Mouse (Mus musculus) heart, postnatal 10 days (tissue): ENCODE data around the gene Tsks. TPM values are rescaled to one million over a fixed set of nuclear protein-coding genes. Genes with fewer than 3 reads are reported as not detected.
A peak's percentile ranks its signal among the peaks of the same experiment; 100 is the strongest.

ENCODE experiments used
- DNase-seq, 2 experiments: peaks; one replicate each; pipeline ENCODE4 v3.0.0; 2021
- intact Hi-C: fragments of 180-260 bp; cut with DNase I; formaldehyde crosslinking; loops from one replicate; pipeline ENCODE4 v1.15.1; 2025
- total RNA-seq, 2 experiments: library from RNA; stranded (reverse); gene quantifications; 2 replicates each; pipeline ENCODE4 v1.2.3; 2021

Gene Tsks
- not detected for total RNA-seq

- DNase-seq = no peak
- intact Hi-C loops = no loop called here
Measured at GRCm38 (mm10) chr7:44942904-44943303, at the start of gene Tsks. TSS of gene Tsks (plus strand) at chr7:44943204.

- intact Hi-C loops = no loop called here
- no peak for DNase-seq
Measured at GRCm38 (mm10) chr7:44894175-44894574, 48.8 kb upstream of the Tsks start.

GRCm38 (mm10) chr7:44895206-44895592 lies 47.8 kb upstream of the Tsks start:
- intact Hi-C loops = loop anchor here (5.0 kb wide), 1 partner anchor 57 kb away; no protein-coding TSS in a partner anchor
- no peak for DNase-seq

GRCm38 (mm10) chr7:44895593-44896434 lies 47.2 kb upstream of the Tsks start, which contains the start of gene Fuz:
TSS of gene Fuz (plus strand) at chr7:44896079.
- intact Hi-C loops = loop anchor here (2.0 to 5.0 kb wide), 2 partner anchors 31 to 56 kb away; no protein-coding TSS in a partner anchor
- peak; percentile 94 to 96 for DNase-seq

- DNase-seq = peak; percentile 48 to 57
- intact Hi-C loops = loop anchor here (2.0 to 5.0 kb wide), 2 partner anchors 30 to 56 kb away; no protein-coding TSS in a partner anchor
Measured at GRCm38 (mm10) chr7:44896499-44896898, 46.5 kb upstream of the Tsks start.

- peak; percentile 30 to 51 for DNase-seq
Measured at GRCm38 (mm10) chr7:44898607-44899006, 44.4 kb upstream of the Tsks start.

GRCm38 (mm10) chr7:44900632-44901031 lies 42.4 kb upstream of the Tsks start:
- no peak for DNase-seq
- intact Hi-C loops = no loop called here

More at GRCm38 (mm10) chr7:44898607-44899006, 44.4 kb upstream of the Tsks start:
- intact Hi-C loops = loop anchor here (5.0 kb wide), 1 partner anchor 54 kb away; no protein-coding TSS in a partner anchor

GRCm38 (mm10) chr7:44901230-44901722 lies 41.7 kb upstream of the Tsks start:
- DNase-seq = no peak
- intact Hi-C loops = no loop called here

- DNase-seq = no peak
- intact Hi-C loops = no loop called here
Measured at GRCm38 (mm10) chr7:44905430-44905829, 37.6 kb upstream of the Tsks start.

- no peak for DNase-seq
- intact Hi-C loops = no loop called here
Measured at GRCm38 (mm10) chr7:44908706-44909476, 34.1 kb upstream of the Tsks start.

GRCm38 (mm10) chr7:44914396-44914795 lies 28.6 kb upstream of the Tsks start:
- DNase-seq = no peak
- intact Hi-C loops = no loop called here

- DNase-seq = no peak
- intact Hi-C loops = no loop called here
Measured at GRCm38 (mm10) chr7:44915314-44915713, 27.7 kb upstream of the Tsks start.

GRCm38 (mm10) chr7:44916191-44916590 lies 26.8 kb upstream of the Tsks start:
- no peak for DNase-seq
- intact Hi-C loops = no loop called here

- no peak for DNase-seq
- intact Hi-C loops = no loop called here
Measured at GRCm38 (mm10) chr7:44916881-44917280, 26.1 kb upstream of the Tsks start.

GRCm38 (mm10) chr7:44918219-44918618 lies 24.8 kb upstream of the Tsks start:
- DNase-seq = no peak
- intact Hi-C loops = no loop called here

- DNase-seq = no peak
- intact Hi-C loops = no loop called here
Measured at GRCm38 (mm10) chr7:44919127-44919526, 23.9 kb upstream of the Tsks start.

- intact Hi-C loops = loop anchor here (5.0 kb wide), 1 partner anchor 35 kb away; no protein-coding TSS in a partner anchor
Measured at GRCm38 (mm10) chr7:44922530-44922929, 20.5 kb upstream of the Tsks start.

GRCm38 (mm10) chr7:44925468-44925867 lies 17.5 kb upstream of the Tsks start:
- intact Hi-C loops = no loop called here
- DNase-seq = peak; percentile 30 to 45

More at GRCm38 (mm10) chr7:44922530-44922929, 20.5 kb upstream of the Tsks start:
- DNase-seq = no peak

GRCm38 (mm10) chr7:44928570-44928969 lies 14.4 kb upstream of the Tsks start:
- no peak for DNase-seq
- intact Hi-C loops = no loop called here

- intact Hi-C loops = loop anchor here (2.0 kb wide), 1 partner anchor 29 kb away; no protein-coding TSS in a partner anchor
Measured at GRCm38 (mm10) chr7:44929204-44930151, 13.5 kb upstream of the Tsks start, which contains the start of gene Ap2a1. TSS of gene Ap2a1 (minus strand) at chr7:44929496.

More at GRCm38 (mm10) chr7:44929204-44930151, 13.5 kb upstream of the Tsks start, which contains the start of gene Ap2a1:
- DNase-seq = peak; percentile 100
